Mouse (Mus musculus) liver, embryonic 15.5 days (tissue): ENCODE results near the gene Rpa2. TPM values are rescaled to one million over a fixed set of nuclear protein-coding genes. Genes with fewer than 3 reads are reported as not detected.
"Not testable (repeated sequence)": the region's sequence is repeated elsewhere in the genome, so short reads cannot be mapped to it uniquely, and the experiment has no call there.

Source experiments
- ATAC-seq: fragments of 200-750 bp; cut with Nextera tagmentation; 2 replicates; pipeline ENCODE4 v1.8.0; 2017; ENCODE audit warnings: moderate number of reproducible peaks, mild to moderate bottlenecking, moderate library complexity; ENCODE audit not compliant: insufficient read depth
- H3K27ac ChIP-seq: fragments of 300-500 bp; sonication (generic); replicated peaks from 2 replicates; pipeline ENCODE4 v1.5.1; 2015; ENCODE audit warnings: mild to moderate bottlenecking, inconsistent platforms
- H3K27me3 ChIP-seq: fragments of 300-500 bp; sonication (generic); 2 replicates; pipeline ENCODE4 v1.6.1; 2015; ENCODE audit warnings: mild to moderate bottlenecking, inconsistent platforms
- H3K36me3 ChIP-seq: fragments of 300-500 bp; sonication (generic); replicated peaks from 2 replicates; pipeline ENCODE4 v1.6.1; 2015; ENCODE audit warnings: moderate library complexity, mild to moderate bottlenecking, inconsistent platforms
- H3K4me1 ChIP-seq: fragments of 300-500 bp; sonication (generic); replicated peaks from 2 replicates; pipeline ENCODE4 v1.6.1; 2015; ENCODE audit warnings: inconsistent platforms
- H3K4me2 ChIP-seq: fragments of 300-500 bp; sonication (generic); 2 replicates; pipeline ENCODE4 v1.6.1; 2015; ENCODE audit warnings: moderate library complexity, mild to moderate bottlenecking, inconsistent platforms
- H3K4me3 ChIP-seq: fragments of 300-500 bp; sonication (generic); replicated peaks from 2 replicates; pipeline ENCODE4 v1.5.1; 2015; ENCODE audit warnings: mild to moderate bottlenecking, inconsistent platforms
- H3K9ac ChIP-seq: fragments of 300-500 bp; sonication (generic); 2 replicates; pipeline ENCODE4 v1.6.1; 2015; ENCODE audit warnings: moderate library complexity, mild to moderate bottlenecking, inconsistent platforms
- H3K9me3 ChIP-seq: fragments of 300-500 bp; sonication (generic); replicated peaks from 2 replicates; pipeline ENCODE4 v1.6.1; 2016; ENCODE audit warnings: inconsistent platforms
- WGBS: fragments of 180-500 bp; shearing (Covaris S2); methylation state at CpG from one replicate; pipeline ENCODE4 v1.1.7; 2015; ENCODE audit warnings: mixed read lengths; ENCODE audit not compliant: insufficient replicate concordance; 5-methylcytosine and 5-hydroxymethylcytosine counted together
- polyA plus RNA-seq: library from polyadenylated mRNA; unstranded; fragments of >200 nt; fragmentation: Nextera tagmentation; extraction: Ambion mirVana; gene quantifications from 2 replicates; pipeline ENCODE4 v1.2.1, GENCODE M21; 2015

Gene Rpa2
- polyA plus RNA-seq, 1 experiment from 2014 or later = 81.3 TPM

DNA sequence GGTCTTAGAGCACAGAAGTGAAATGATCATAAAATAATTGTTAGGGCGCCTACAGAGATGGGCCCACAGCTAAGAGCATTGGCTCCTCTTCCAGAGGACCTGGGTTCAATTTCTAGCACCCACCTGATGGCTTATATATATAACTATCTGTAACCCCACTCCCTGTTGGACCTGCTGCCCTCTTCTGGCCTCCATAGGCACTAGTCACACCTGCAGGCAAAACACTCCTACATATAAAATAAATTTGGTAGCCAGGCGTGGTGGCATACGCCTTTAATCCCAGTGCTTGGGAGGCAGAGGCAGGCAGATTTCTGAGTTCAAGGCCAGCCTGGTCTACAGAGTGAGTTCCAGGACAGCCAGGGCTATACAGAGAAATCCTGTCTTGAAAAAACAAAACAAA lies 5.0 kb upstream of the Rpa2 start:
- H3K4me3 ChIP-seq, H3K9me3 ChIP-seq, H3K27ac ChIP-seq, H3K4me2 ChIP-seq, H3K36me3 ChIP-seq, H3K9ac ChIP-seq, ATAC-seq: not testable (repeated sequence)
- Histone ChIP-seq H3K27me3 (peaks cover 19% of the 10 kb centered on the region), H3K4me1 (peaks cover 18% of the 10 kb centered on the region)
- 60% methylated on average over 3 of the region's 3 CpGs for WGBS

DNA sequence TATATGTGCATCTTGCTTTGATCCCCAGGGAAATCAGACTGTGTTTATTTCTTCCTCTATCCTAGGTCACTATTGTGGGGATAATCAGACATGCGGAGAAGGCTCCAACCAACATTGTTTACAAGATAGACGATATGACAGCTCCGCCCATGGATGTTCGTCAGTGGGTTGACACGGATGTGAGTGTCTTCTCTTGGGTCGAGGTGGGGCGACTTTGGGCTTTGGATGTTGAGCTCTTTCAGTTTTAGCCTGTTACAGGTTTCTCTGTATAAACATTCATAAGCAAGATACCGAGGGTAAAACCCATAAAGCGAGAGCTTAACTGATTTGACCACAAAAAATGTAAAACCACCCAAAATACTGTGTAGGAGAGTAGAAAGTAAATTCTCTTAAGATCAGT lies 3.6 kb downstream of the Rpa2 start:
- H3K9ac ChIP-seq = no peak overlapping the region
- no peak overlapping the region for H3K4me3 ChIP-seq
- peaks cover 76% of the 10 kb centered on the region for H3K36me3 ChIP-seq
- H3K27me3 ChIP-seq = no peaks in the 10 kb centered on the region
- H3K4me1 ChIP-seq = peaks cover 32% of the 10 kb centered on the region
- H3K4me2 ChIP-seq = no peak overlapping the region
- ATAC-seq = no peak
- no peaks in the 10 kb centered on the region for H3K9me3 ChIP-seq
- WGBS = 77% methylated on average over 9 of the region's 9 CpGs
- H3K27ac ChIP-seq = no peak overlapping the region

DNA sequence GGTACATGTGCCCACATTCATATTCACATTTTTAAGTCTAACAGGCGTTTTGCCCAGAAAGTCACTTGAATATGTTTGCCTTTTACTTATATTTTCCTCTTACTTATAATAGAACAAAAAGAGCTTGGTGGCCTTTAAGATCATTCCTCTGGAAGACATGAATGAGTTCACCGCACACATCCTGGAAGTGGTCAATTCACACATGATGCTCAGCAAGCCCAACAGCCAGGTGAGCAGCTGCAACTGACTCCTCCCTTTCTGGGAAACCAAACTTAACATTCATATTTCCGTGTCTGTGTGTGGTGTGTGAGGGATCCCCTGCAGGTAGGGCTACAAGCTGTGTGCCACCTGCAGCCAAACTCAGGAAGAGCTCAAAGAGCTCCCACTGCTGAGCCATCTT lies 6.8 kb downstream of the Rpa2 start:
- no peaks in the 10 kb centered on the region for H3K27me3 ChIP-seq
- whole genome bisulfite sequencing = 73% methylated on average over 3 of the region's 3 CpGs
- ATAC-seq = no peak
- no peak overlapping the region for H3K4me2 ChIP-seq
- no peaks in the 10 kb centered on the region for H3K9me3 ChIP-seq
- no peak overlapping the region for H3K27ac ChIP-seq
- no peak overlapping the region for H3K9ac ChIP-seq
- peaks cover 9% of the 10 kb centered on the region; the same call in 1 of the 2 replicates for H3K4me1 ChIP-seq
- peaks cover 98% of the 10 kb centered on the region for H3K36me3 ChIP-seq
- no peak overlapping the region for H3K4me3 ChIP-seq

- Histone ChIP-seq H3K4me1 (0 out of 2 replicates have a peak, but pooled peaks cover 6% of the 10 kb centered on the region), H3K27me3 (no peaks in the 10 kb centered on the region), H3K4me2 (no peak overlapping the region), H3K9ac (no peak overlapping the region), H3K4me3 (no peak overlapping the region), H3K36me3 (peaks cover 86% of the 10 kb centered on the region), H3K9me3 (no peaks in the 10 kb centered on the region), H3K27ac (no peak overlapping the region)
- 80% methylated on average over 5 of the region's 5 CpGs for WGBS
- no peak for ATAC-seq
Measured at GRCm38 (mm10) chr4:132776764-132777163, 8.6 kb downstream of the Rpa2 start.

- 0 out of 2 replicates have a peak, but pooled peaks cover 6% of the 10 kb centered on the region for H3K4me1 ChIP-seq
- H3K36me3 ChIP-seq = peaks cover 67% of the 10 kb centered on the region
- no peaks in the 10 kb centered on the region for H3K9me3 ChIP-seq
- no peak overlapping the region for H3K27ac ChIP-seq
- H3K4me3 ChIP-seq = no peak overlapping the region
- no peak overlapping the region for H3K4me2 ChIP-seq
- no peak for ATAC-seq
- no peak overlapping the region for H3K9ac ChIP-seq
- no peaks in the 10 kb centered on the region for H3K27me3 ChIP-seq
- WGBS = 89% methylated on average over 6 of the region's 6 CpGs
Measured at GRCm38 (mm10) chr4:132778562-132779201, 10.6 kb downstream of the Rpa2 start.

DNA sequence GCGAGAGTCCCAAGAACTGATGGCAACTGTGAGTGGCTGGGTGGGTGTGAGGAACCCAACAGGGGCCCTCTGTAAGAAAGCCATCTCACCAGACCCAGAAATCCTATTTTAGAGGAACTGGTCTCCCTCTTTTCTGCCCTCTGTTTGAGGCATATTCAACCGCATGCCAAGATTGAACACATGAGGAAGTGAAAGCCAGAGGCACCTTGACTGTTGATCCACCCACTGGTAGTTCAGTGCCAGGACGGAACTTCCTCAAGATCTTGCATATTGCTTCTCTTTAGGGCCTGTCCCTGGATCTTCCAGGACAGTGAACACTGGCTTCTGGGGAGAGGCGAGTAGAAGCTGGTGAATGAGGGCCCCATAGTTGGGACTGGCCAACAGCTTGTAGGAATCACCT lies 12.2 kb downstream of the Rpa2 start:
- Histone ChIP-seq H3K27me3 (no peaks in the 10 kb centered on the region), H3K4me3 (no peak overlapping the region), H3K4me1 (peaks cover 9% of the 10 kb centered on the region; the same call in 1 of the 2 replicates), H3K27ac (no peak overlapping the region), H3K36me3 (peaks cover 51% of the 10 kb centered on the region), H3K9me3 (no peaks in the 10 kb centered on the region), H3K9ac (no peak overlapping the region), H3K4me2 (no peak overlapping the region)
- 73% methylated on average over 4 of the region's 4 CpGs for WGBS
- ATAC-seq = no peak

- Histone ChIP-seq H3K4me2 (no peak overlapping the region), H3K4me3 (no peak overlapping the region), H3K4me1 (peaks cover 9% of the 10 kb centered on the region; the same call in 1 of the 2 replicates), H3K9me3 (no peaks in the 10 kb centered on the region), H3K36me3 (peaks cover 17% of the 10 kb centered on the region), H3K9ac (no peak overlapping the region), H3K27ac (no peak overlapping the region), H3K27me3 (no peaks in the 10 kb centered on the region)
- 49% methylated on average over 2 of the region's 2 CpGs for WGBS
- ATAC-seq = no peak
Measured at GRCm38 (mm10) chr4:132783732-132784131, 15.6 kb downstream of the Rpa2 start.

GRCm38 (mm10) chr4:132785228-132785627 lies 17.1 kb downstream of the Rpa2 start:
- Histone ChIP-seq H3K27ac (no peak overlapping the region), H3K4me3 (no peak overlapping the region), H3K4me1 (peaks cover 8% of the 10 kb centered on the region; the same call in 1 of the 2 replicates), H3K4me2 (no peak overlapping the region), H3K36me3 (0 out of 2 replicates have a peak, but pooled peaks cover 3% of the 10 kb centered on the region), H3K9me3 (no peaks in the 10 kb centered on the region), H3K9ac (no peak overlapping the region), H3K27me3 (no peaks in the 10 kb centered on the region)
- 83% methylated on average over 13 of the region's 13 CpGs for WGBS
- ATAC-seq = no peak

DNA sequence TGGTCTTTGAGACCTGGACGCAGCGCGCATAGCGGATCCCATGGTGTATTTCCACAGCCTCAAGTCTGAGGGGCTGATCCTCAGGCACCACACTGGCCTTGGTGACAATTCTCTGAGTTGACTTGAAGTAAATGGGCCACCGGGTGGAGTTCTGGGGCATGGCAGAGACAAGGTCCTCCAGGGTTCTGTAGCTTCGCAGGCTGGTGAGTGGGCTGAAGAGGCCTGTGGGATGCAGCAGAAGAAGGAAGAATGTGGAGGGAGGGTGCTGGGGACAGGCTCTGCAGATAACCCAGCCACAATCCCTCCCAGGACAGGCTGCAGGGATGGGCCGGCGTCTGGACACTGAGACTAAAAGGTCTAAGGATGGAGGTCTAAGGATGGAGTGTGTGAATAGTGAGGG lies 21.6 kb downstream of the Rpa2 start:
- ATAC-seq = no peak
- Histone ChIP-seq H3K4me2 (no peak overlapping the region), H3K27ac (no peak overlapping the region), H3K36me3 (no peaks in the 10 kb centered on the region), H3K9me3 (no peaks in the 10 kb centered on the region), H3K9ac (no peak overlapping the region), H3K27me3 (peaks cover 12% of the 10 kb centered on the region), H3K4me3 (no peak overlapping the region), H3K4me1 (peaks cover 9% of the 10 kb centered on the region; the same call in 1 of the 2 replicates)
- WGBS = 76% methylated on average over 8 of the region's 8 CpGs

DNA sequence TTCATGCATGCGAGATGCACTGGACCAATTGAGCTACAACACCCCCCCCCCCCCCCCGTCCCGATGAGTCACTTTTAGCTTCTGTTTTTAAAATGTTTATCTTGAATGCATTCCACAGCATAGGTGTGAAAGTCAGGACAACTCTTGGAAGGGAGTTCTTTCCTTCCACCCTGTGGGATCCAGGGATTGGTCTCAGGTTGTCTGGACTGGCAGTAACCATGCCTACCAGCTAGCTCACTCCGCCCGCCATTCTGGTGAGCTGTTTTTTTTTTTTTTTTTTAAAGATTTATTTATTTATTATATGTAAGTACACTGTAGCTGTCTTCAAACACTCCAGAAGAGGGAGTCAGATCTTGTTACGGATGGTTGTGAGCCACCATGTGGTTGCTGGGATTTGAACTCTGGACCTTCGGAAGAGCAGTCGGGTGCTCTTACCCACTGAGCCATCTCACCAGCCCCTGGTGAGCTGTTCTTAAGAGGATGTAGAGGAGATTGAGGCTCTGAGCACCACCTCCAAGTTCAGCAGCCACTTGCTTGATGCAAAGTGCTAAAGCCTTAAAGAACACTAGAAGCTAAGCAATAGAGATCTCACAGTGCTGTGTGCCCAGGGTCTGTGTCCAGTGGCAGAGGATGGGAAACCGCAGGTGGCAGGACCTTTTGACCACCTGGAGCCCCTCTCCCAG lies 25.3 kb downstream of the Rpa2 start:
- WGBS = 66% methylated on average over 9 of the region's 9 CpGs
- H3K27ac ChIP-seq, H3K9ac ChIP-seq, H3K9me3 ChIP-seq, H3K4me3 ChIP-seq, ATAC-seq, H3K36me3 ChIP-seq: not testable (repeated sequence)
- Histone ChIP-seq H3K27me3 (peaks cover 26% of the 10 kb centered on the region), H3K4me1 (peaks cover 27% of the 10 kb centered on the region), H3K4me2 (peak overlapping the region; percentile 75)

DNA sequence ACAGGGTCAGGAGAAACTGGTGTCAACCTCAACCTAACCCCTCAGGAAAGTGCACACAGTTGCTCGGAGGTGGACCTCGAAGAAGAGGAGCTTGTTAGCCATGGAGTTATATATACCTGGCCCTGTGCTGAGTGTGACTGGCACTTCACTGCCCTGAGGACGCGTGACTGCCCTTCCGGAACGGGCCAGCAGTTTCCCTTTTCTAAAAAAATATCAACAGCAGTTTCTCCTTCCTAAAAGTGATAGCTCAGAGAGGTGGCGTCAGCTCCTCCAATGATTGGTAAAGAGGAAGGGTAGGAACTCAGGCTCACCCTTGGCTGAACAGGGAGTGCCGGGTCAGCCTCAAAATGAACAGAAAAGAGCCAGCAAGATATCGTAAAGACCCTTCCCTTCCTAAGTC lies 25.9 kb downstream of the Rpa2 start:
- Histone ChIP-seq H3K4me1 (peaks cover 27% of the 10 kb centered on the region), H3K9ac (no peak overlapping the region), H3K27me3 (peaks cover 26% of the 10 kb centered on the region), H3K27ac (no peak overlapping the region; the same call in 1 of the 2 replicates), H3K4me3 (0 out of 2 replicates have a peak overlapping the region, but pooled peaks have one; percentile 52), H3K9me3 (no peaks in the 10 kb centered on the region), H3K4me2 (peak overlapping the region; percentile 75), H3K36me3 (no peaks in the 10 kb centered on the region)
- no peak for ATAC-seq
- WGBS = 21% methylated on average over 9 of the region's 9 CpGs
